Mouse (Mus musculus): Measurements from ENCODE around the gene B230118H07Rik.

DNA sequence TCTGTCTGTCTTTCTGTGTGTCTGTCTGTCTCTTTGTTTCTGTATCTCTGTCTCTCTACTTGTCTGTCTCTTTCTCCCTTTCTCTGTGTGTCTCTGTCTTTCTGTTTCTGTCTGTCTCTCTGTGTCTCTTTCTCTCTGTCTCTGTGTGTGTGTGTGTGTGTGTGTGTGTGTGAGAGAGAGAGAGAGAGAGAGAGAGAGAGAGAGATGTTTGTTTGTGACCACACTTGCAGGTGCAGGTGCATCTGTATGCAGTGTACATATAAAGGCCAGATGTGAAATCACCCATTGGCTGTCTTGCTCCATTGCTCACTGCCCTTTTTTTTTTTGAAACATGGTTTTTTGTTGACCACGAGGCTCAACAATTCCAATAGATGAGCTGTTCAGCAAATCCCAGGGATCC lies 1.1 kb upstream of the B230118H07Rik start:
- TF ChIP-seq POLR2A (IDR thresholded peaks at IDR 0.05; ENCODE audit: insufficient read depth, low read depth, low read length) (no peak), CTCF (IDR thresholded peaks at IDR 0.05; ENCODE audit: insufficient read depth, low read depth, low read length) (no peak)
